Mouse (Mus musculus) hindlimb bud, embryonic 11.5 days (tissue): ENCODE results near the gene Zmat5.

Source experiments
- DNase-seq: peaks from one replicate; pipeline ENCODE4 v3.0.0-alpha.2; 2012; ENCODE audit warnings: low read depth, low spot score; ENCODE audit errors: extremely low spot score

Gene Zmat5

DNA sequence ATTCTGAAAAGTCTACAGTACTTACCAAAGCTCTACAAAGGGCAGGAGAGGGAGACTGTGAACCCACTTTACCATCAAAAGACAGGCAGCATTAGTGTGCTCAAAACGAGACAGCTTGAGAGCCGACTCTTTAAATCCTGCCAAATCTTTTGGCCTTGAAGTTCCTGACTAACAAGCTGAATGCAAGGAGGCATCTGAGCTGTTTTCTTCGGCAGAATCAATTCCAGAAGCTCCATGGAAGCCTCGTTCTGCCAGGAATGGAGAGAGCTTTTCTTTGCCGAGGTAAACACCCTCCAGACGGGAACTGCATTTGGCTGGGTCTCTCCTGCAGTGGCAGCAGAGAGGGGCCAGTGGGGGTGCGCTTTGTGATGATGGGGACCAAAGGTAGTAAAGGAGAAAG, 64.8 kb downstream of the Zmat5 start:
- no peak for DNase-seq

GRCm38 (mm10) chr11:4769881-4770280, 65.4 kb downstream of the Zmat5 start:
- DNase-seq = no peak

DNA sequence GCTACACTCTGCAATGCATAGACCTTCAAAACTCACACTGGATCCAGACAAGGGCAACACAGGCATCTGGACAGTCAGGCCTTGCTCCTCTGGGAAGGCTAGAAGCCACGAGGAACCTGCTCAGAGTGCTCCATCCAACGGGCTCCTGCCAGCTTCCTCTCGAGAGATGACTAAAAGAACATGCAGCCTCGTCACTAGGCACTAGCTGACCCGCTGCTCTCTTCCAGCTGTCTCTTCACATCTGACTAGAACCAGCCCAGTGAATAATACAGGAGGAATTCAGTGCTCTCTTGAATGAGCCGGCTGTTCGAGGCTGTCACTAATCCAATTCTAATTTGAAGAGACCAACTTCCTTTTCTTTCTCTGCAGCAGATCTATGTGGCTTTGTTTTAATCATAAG, 67.3 kb downstream of the Zmat5 start:
- no peak for DNase-seq

DNA sequence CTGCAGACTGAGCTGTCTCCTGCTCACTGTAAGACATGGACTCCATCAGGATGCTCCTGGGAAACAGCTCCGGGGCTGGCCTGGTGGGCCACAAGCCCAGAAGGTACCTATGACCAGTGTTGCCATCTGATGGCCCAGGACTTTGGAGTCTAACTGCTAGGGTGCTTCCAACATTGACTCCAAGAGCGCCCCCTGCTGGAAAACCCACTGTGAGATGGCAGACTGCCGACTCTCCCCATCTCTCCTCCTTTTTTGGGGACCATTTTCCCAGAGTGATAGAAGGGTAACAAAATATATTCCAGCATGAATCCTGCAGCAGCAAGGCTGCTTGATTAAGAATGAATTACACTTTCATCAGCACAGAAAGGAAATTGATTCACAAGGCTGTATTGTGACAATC, 68.4 kb downstream of the Zmat5 start:
- no peak for DNase-seq

DNA sequence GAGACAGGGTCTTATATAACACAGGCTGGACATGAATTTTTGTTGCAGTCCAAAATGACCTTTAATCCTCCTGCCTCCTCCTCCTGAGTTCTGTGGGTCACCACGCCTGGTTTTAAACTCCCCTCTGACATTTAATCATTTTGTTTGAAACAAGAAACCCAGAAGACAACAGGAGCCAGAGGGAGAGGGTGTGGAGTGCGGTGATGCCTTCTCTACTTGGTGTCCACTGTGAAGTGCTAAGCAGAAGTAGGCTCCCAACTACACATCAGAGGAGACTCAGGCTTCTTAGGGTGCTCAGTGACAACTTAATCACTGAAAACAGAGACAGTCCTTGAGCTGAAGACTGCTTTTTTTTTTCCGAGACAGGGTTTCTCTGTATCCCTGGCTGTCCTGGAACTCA, 76.4 kb downstream of the Zmat5 start:
- no peak for DNase-seq

DNA sequence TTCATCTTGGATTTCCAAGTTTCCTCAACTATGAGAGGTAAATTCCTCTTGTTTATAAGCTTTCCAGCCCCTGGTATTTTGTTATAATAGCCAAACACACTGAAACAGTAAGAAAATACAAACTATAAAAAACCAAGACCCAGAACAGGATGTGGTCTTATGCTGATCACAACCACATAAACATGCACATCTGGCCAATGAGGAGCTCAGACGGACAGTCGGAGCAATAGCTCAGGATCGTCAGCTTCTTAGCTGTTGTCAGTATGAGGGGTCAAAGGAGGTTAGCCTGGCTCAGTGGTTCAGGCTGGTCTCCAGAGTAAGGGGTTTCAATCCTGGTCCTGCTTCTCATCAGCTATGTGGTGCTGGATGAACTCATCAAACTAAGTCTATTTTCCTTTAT, 78.6 kb downstream of the Zmat5 start:
- no peak for DNase-seq

DNA sequence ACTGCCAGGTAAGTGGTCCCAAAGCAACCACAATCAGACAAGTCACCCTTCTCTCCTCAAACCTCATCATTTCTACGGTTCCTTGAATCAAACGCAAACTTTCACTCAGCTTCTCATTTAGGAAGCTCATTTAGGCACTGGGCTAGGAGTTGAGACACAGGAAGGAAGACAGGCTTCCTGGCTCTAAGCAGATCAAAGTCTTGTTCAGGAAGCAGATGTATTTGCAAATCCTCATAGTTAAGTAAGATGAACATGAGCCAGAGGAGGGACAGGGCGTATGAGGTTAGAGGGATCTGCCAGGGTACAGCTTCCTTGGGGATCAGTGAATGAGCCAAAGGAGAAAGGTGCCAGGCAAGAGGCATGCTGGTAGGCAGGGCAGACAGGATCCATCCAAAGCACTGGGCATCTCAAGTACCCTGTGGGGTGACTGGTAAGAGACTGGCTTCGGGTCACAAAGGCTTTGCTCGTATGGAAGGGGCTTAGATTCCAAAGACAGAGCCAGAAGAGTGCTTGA, 80.2 kb downstream of the Zmat5 start:
- no peak for DNase-seq
